Mouse (Mus musculus) midbrain, postnatal 0 days (tissue): Measurements from ENCODE around the gene Birc2. TPM values are rescaled to one million over a fixed set of nuclear protein-coding genes. Genes with fewer than 3 reads are reported as not detected.

Experiments
- ATAC-seq: fragments of 200-750 bp; cut with Nextera tagmentation; 2 replicates; pipeline ENCODE4 v1.8.0; 2017; ENCODE audit warnings: moderate number of reproducible peaks, mild to moderate bottlenecking, moderate TSS enrichment, moderate library complexity; ENCODE audit not compliant: low FRiP score
- DNase-seq: peaks from one replicate; pipeline ENCODE4 v3.0.0-alpha.2; 2015; ENCODE audit warnings: low spot score
- H3K27ac ChIP-seq: fragments of 300-500 bp; sonication (generic); 2 replicates; pipeline ENCODE4 v1.5.1; 2014; ENCODE audit warnings: low read depth, mild to moderate bottlenecking, low read length, mixed read lengths
- H3K27me3 ChIP-seq: fragments of 300-500 bp; sonication (generic); 2 replicates; pipeline ENCODE4 v1.6.1; 2014; ENCODE audit warnings: low read length, control low read depth, mixed read lengths; ENCODE audit not compliant: insufficient read depth
- H3K36me3 ChIP-seq: fragments of 300-500 bp; sonication (generic); 2 replicates; pipeline ENCODE4 v1.6.1; 2014; ENCODE audit warnings: low read length, control low read depth, mixed read lengths; ENCODE audit not compliant: insufficient read depth
- H3K4me1 ChIP-seq: fragments of 300-500 bp; sonication (generic); 2 replicates; pipeline ENCODE4 v1.6.1; 2014; ENCODE audit warnings: mild to moderate bottlenecking, control low read depth, antibody characterized with exemption, low read length, mixed read lengths; ENCODE audit not compliant: insufficient read depth
- H3K4me2 ChIP-seq: fragments of 300-500 bp; sonication (generic); 2 replicates; pipeline ENCODE4 v1.6.1; 2014; ENCODE audit warnings: low read depth, mild to moderate bottlenecking, low read length, mixed read lengths; ENCODE audit not compliant: poor library complexity, severe bottlenecking
- H3K4me3 ChIP-seq: fragments of 300-500 bp; sonication (generic); 2 replicates; pipeline ENCODE4 v1.5.1; 2014; ENCODE audit warnings: low read depth, mild to moderate bottlenecking, low read length, moderate library complexity
- H3K9ac ChIP-seq: fragments of 300-500 bp; sonication (generic); replicated peaks from 2 replicates; pipeline ENCODE4 v1.6.1; 2014; ENCODE audit warnings: mild to moderate bottlenecking, low read length, moderate library complexity, mixed read lengths; ENCODE audit not compliant: poor library complexity, severe bottlenecking
- H3K9me3 ChIP-seq: fragments of 300-500 bp; sonication (generic); 2 replicates; pipeline ENCODE4 v1.6.1; 2016; ENCODE audit warnings: low read length, control low read depth
- CTCF ChIP-seq: IDR thresholded peaks from 2 replicates; pipeline ENCODE4 v1.5.1; 2016; ENCODE audit warnings: antibody characterized with exemption, mild to moderate bottlenecking
- WGBS: fragments of 180-500 bp; shearing (Covaris S2); extraction: QIAGEN DNeasy Blood & Tissue Kit; methylation state at CpG from one replicate; pipeline ENCODE4 v1.1.7; 2014; 5-methylcytosine and 5-hydroxymethylcytosine counted together
- polyA plus RNA-seq: library from polyadenylated mRNA; unstranded; fragments of >200 nt; fragmentation: Nextera tagmentation; extraction: Ambion mirVana; gene quantifications from 2 replicates; pipeline ENCODE4 v1.2.1, GENCODE M21; 2015
- total RNA-seq: library from RNA; depleted of rRNA; stranded (reverse); fragments of >200 nt; gene quantifications from 2 replicates; pipeline ENCODE4 v1.2.3, GENCODE M21; 2014

Birc2 gene
- total and polyA plus RNA-seq, 2 experiments from 2014 or later: 28.0 to 37.7 TPM

DNA sequence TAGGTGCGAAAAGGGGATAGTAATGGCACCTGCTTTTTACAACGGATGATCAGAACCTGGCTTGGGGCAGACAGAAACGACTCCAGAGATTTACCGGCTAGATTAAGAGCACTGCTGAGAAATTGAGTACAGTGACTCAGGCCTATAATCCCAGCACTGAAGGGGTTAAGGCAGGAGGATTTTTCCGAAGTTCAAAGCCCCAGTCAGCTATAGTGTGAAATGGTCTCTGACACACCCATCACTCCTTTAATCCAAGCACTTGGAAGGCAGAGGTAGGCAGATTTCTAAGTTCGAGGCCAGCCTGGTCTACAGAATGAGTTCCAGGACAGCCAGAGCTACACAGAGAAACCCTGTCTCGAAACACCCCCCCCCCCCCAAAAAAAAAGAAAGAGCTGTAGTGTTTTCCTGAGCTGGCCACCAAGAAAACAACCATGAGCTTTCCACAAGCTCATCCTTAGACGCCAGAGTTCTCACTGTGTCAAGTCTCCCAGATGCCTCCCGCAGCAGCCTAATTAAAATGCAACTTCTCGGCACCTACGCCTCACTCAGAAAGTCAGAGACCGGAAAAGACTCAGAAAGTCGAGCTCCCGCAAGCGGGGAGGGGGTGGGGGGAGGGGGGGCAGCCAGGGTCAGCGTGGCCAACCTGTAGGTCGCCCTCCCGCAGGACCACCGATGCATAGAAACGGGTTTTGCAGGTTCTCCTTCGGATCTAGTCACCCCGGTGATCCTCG lies 35.3 kb upstream of the Birc2 start:
- peak overlapping the region; percentile 98 for H3K4me2 ChIP-seq
- H3K9ac ChIP-seq: peak overlapping the region; percentile 60
- peak; percentile 20; the same call in 1 of the 2 replicates for ATAC-seq
- TF ChIP-seq CTCF: no peak
- peak; percentile 8 for DNase-seq
- H3K4me1 ChIP-seq: no peaks in the 10 kb centered on the region
- no peaks in the 10 kb centered on the region for H3K36me3 ChIP-seq
- 17% methylated on average over 23 of the region's 23 CpGs for WGBS
- no peaks in the 10 kb centered on the region for H3K27me3 ChIP-seq
- peak overlapping the region; percentile 43 for H3K4me3 ChIP-seq
- H3K27ac ChIP-seq: no peak overlapping the region
- no peaks in the 10 kb centered on the region for H3K9me3 ChIP-seq

DNA sequence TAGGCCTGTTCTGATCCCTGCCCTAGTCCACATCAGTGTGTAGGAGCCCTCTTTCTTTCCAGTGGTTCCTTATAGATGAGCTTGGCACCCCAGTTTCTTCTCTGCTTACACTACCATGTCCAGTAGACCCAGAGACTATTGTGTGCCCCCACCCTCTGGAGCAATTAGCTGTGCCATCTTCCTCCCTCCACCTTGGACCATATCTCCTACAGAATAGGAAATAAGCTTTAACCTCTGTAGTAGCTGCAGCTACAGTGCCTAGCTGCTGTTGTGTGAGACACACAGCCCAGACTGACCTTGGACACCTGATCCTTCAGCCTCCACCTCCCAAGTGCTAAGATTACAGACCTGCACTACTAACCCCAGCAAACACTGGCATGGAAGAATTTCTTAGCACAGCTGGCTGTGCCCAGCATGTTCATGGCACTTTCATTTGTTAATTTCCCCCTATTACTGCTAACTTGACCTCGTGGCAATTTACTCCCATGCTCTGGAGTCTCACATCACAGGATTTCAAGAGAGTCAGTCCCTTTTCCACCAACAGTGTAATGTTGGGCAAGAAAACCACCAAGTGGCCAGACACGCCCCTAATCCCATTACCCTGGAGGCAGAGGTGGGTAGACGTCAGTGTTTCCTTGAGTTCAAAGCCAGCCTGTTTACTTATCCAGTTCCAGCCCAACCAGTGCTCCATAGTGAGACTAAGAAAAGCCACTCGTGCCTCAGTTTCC lies 34.6 kb upstream of the Birc2 start:
- no peaks in the 10 kb centered on the region for H3K9me3 ChIP-seq
- no peak for TF ChIP-seq CTCF
- H3K4me3 ChIP-seq: no peak overlapping the region
- no peaks in the 10 kb centered on the region for H3K36me3 ChIP-seq
- ATAC-seq (no peak), DNase-seq (no peak)
- H3K27ac ChIP-seq: no peak overlapping the region
- H3K9ac ChIP-seq: no peak overlapping the region
- no peaks in the 10 kb centered on the region for H3K27me3 ChIP-seq
- WGBS: 74% methylated on average over 4 of the region's 4 CpGs
- no peak overlapping the region for H3K4me2 ChIP-seq
- H3K4me1 ChIP-seq: no peaks in the 10 kb centered on the region

DNA sequence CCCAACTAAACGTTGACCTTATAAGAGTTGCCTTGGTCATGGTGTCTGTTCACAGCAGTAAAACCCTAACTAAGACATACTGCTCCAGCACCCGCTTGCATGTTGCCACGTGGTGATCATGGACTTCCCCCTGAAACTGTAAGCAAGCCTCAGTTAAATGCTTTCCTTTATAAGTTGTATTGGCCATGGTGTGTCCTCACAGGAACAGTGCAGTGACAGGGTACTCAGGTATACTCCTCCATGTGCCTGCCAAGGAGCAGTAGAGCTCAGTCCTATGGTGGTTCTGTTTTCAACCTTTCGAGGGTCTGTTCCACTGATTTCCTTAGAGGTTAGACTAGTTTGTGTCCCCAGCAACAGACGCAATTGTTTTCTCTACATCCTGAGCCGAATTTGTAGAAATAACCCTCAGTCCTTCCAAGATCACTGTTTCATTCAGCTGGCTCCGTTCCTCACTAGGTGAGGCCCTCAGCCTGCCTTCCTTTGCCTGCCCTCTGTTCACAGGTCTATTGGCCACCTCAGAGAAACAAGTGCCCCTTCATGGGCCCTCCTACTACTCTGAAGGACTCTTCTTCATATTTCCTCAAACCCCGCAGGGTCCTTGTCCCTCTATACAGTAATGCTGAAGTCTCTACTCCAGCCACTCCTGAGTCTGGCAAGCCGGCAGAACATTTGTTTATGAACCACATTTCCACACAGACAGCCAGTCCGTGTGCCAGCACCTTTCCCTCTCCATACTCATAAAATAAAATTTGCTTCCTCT lies 33.9 kb upstream of the Birc2 start:
- Histone ChIP-seq H3K9ac (no peak overlapping the region), H3K27ac (no peak overlapping the region), H3K4me1 (no peaks in the 10 kb centered on the region), H3K27me3 (no peaks in the 10 kb centered on the region), H3K4me2 (no peak overlapping the region), H3K9me3 (no peaks in the 10 kb centered on the region), H3K36me3 (no peaks in the 10 kb centered on the region), H3K4me3 (no peak overlapping the region)
- no peak for TF ChIP-seq CTCF
- ATAC-seq (no peak), DNase-seq (no peak)
- WGBS: 92% methylated on average over 10 of the region's 10 CpGs

DNA sequence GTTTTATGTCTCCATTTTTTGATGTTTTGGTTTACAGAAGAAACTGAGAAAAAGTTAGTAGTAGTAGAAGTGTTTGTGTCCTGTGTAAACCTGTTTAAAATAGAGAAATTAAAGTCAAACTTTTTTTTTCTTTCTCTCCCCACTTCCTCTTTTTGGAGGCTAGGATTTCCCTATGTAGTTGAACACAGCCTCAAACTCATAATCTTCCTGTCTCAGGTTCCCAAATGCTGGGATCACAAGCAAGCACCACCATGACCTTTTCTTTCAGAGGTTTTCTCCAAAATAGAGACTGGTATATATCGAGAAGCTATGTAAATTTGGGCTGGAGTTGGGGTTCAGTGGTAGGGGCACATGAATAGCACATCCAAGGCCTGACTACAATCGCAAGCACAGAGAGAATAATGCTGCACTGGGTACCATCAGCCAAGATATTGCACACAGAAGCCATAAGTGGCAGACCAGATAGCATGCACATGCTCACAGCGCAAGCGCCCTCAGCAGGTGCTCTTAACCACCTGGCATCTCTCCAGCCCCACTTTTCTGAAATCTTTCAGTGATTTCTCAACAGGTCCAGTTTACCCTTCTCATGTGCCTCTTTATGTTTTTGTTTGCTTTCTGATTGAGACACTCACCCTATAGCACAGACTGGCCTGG lies 32.1 kb upstream of the Birc2 start:
- 91% methylated on average over 4 of the region's 4 CpGs for WGBS
- TF ChIP-seq CTCF: no peak
- Histone ChIP-seq H3K36me3 (no peaks in the 10 kb centered on the region), H3K4me2 (no peak overlapping the region), H3K27me3 (no peaks in the 10 kb centered on the region), H3K27ac (no peak overlapping the region), H3K9me3 (no peaks in the 10 kb centered on the region), H3K4me3 (no peak overlapping the region), H3K9ac (no peak overlapping the region), H3K4me1 (no peaks in the 10 kb centered on the region)
- no peak for DNase-seq
- ATAC-seq: no peak

DNA sequence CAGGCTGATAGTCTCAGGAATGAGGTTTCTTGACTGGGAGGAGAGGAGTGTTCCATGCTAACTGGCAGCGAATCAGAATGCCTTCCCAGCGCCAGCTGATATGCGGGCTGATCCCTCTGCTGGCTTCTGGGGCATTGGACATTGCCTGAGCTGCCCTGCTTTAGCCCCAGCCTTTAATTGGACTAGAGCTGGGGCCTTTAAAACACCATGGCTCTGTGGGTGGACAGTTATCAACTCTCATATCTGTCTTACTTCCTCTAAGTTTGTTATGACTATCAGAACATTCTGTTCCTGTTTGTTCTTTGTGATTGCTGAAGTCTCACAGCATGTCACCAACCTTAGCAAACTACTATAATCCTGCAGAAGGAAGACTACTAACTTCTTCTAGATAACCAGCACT lies 31.1 kb upstream of the Birc2 start:
- ATAC-seq (no peak), DNase-seq (no peak)
- TF ChIP-seq CTCF: no peak
- H3K27me3 ChIP-seq: no peaks in the 10 kb centered on the region
- H3K4me2 ChIP-seq: no peak overlapping the region
- no peak overlapping the region for H3K4me3 ChIP-seq
- no peak overlapping the region for H3K27ac ChIP-seq
- no peaks in the 10 kb centered on the region for H3K4me1 ChIP-seq
- no peaks in the 10 kb centered on the region for H3K9me3 ChIP-seq
- WGBS: 89% methylated on average over 3 of the region's 3 CpGs
- H3K9ac ChIP-seq: no peak overlapping the region
- no peaks in the 10 kb centered on the region for H3K36me3 ChIP-seq
